Mouse (Mus musculus) midbrain, embryonic 16.5 days (tissue): ENCODE measurements around the gene Psmb2. TPM values are rescaled to one million over a fixed set of nuclear protein-coding genes. Genes with fewer than 3 reads are reported as not detected.

ENCODE experiments used
- ATAC-seq: fragments of 200-750 bp; cut with Nextera tagmentation; 2 replicates; pipeline ENCODE4 v1.8.0; 2017; ENCODE audit warnings: moderate TSS enrichment
- H3K27ac ChIP-seq: fragments of 300-500 bp; sonication (generic); 2 replicates; pipeline ENCODE4 v1.5.1; 2014; ENCODE audit warnings: mild to moderate bottlenecking, low read length, mixed read lengths
- H3K27me3 ChIP-seq: fragments of 300-500 bp; sonication (generic); 2 replicates; pipeline ENCODE4 v1.6.1; 2014; ENCODE audit warnings: low read depth, low read length, mixed read lengths; ENCODE audit not compliant: control insufficient read depth, insufficient read depth
- H3K36me3 ChIP-seq: fragments of 300-500 bp; sonication (generic); 2 replicates; pipeline ENCODE4 v1.6.1; 2014; ENCODE audit warnings: mild to moderate bottlenecking, low read length, moderate library complexity, mixed read lengths; ENCODE audit not compliant: control insufficient read depth, insufficient read depth
- H3K4me1 ChIP-seq: fragments of 300-500 bp; sonication (generic); 2 replicates; pipeline ENCODE4 v1.6.1; 2014; ENCODE audit warnings: mild to moderate bottlenecking, low read length, mixed read lengths; ENCODE audit not compliant: control insufficient read depth, insufficient read depth
- H3K4me2 ChIP-seq: fragments of 300-500 bp; sonication (generic); 2 replicates; pipeline ENCODE4 v1.6.1; 2014; ENCODE audit warnings: mild to moderate bottlenecking, low read length, mixed read lengths
- H3K4me3 ChIP-seq: fragments of 300-500 bp; sonication (generic); 2 replicates; pipeline ENCODE4 v1.5.1; 2014; ENCODE audit warnings: low read depth, mild to moderate bottlenecking, low read length, moderate library complexity, mixed read lengths
- H3K9ac ChIP-seq: fragments of 300-500 bp; sonication (generic); 2 replicates; pipeline ENCODE4 v1.6.1; 2014; ENCODE audit warnings: low read depth, low read length, mixed read lengths
- H3K9me3 ChIP-seq: fragments of 300-500 bp; sonication (generic); replicated peaks from 2 replicates; pipeline ENCODE4 v1.6.1; 2014; ENCODE audit warnings: mild to moderate bottlenecking, low read length, mixed read lengths; ENCODE audit not compliant: control insufficient read depth, poor library complexity, severe bottlenecking
- WGBS: fragments of 180-500 bp; shearing (Covaris S2); extraction: QIAGEN DNeasy Blood & Tissue Kit; methylation state at CpG from one replicate; pipeline ENCODE4 v1.1.7; 2014; 5-methylcytosine and 5-hydroxymethylcytosine counted together
- polyA plus RNA-seq: library from polyadenylated mRNA; unstranded; fragments of >200 nt; fragmentation: Nextera tagmentation; extraction: Ambion mirVana; gene quantifications from 2 replicates; pipeline ENCODE4 v1.2.1, GENCODE M21; 2015

Gene Psmb2
- polyA plus RNA-seq, 1 experiment from 2014 or later, result 393 TPM

DNA sequence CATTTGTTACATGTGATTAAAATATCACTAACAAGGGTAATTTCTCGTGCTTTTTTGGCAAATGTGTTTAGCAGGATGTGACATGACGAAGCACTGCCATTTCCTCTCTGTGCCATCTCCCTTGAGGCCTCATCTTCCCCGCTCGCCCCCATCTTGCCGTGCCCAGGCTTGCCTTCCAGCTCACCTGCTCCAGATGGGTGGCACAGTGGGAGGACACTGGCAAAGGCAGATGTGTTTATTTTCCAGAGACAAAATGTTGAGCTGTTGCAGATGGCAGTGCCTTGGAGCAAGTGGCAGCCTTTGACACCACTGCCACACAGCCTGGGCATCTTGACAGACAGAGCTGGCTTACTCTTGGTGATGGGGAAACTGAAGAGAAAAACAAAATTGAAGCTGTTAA is 15.6 kb downstream of the Psmb2 start:
- Histone ChIP-seq H3K9me3 (no peaks in the 10 kb centered on the region), H3K9ac (no peak overlapping the region), H3K27me3 (no peaks in the 10 kb centered on the region), H3K36me3 (no peaks in the 10 kb centered on the region), H3K4me2 (no peak overlapping the region), H3K4me1 (no peaks in the 10 kb centered on the region), H3K4me3 (no peak overlapping the region), H3K27ac (no peak overlapping the region)
- ATAC-seq, result no peak
- 92% methylated on average over 5 of the region's 5 CpGs for WGBS

DNA sequence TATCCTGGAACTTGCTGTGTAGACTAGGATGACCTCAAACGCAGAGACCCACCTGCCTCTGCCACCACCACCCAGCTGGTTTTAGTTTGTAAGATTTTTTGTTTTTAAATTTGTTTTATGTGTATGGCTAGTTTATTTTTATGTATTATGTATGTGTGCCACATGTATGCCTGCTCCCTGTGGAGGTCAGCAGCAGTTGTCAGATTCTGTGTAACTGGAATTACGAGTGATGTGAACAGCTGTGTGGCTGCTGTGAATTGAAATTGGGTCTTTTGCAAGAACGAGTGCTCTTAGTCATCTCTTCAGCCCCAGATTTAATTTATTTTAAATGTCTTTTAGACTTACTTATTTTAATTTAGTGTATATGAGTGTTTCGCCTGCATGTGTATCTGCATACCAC is 19.5 kb downstream of the Psmb2 start:
- H3K4me1 ChIP-seq, result no peaks in the 10 kb centered on the region
- no peak overlapping the region for H3K4me3 ChIP-seq
- no peak overlapping the region for H3K27ac ChIP-seq
- ATAC-seq, result no peak
- peaks cover 4% of the 10 kb centered on the region; the same call in 1 of the 2 replicates for H3K36me3 ChIP-seq
- H3K4me2 ChIP-seq, result no peak overlapping the region
- no peak overlapping the region for H3K9ac ChIP-seq
- WGBS, result 95% methylated on average over 4 of the region's 4 CpGs
- no peaks in the 10 kb centered on the region for H3K27me3 ChIP-seq
- H3K9me3 ChIP-seq, result no peaks in the 10 kb centered on the region

DNA sequence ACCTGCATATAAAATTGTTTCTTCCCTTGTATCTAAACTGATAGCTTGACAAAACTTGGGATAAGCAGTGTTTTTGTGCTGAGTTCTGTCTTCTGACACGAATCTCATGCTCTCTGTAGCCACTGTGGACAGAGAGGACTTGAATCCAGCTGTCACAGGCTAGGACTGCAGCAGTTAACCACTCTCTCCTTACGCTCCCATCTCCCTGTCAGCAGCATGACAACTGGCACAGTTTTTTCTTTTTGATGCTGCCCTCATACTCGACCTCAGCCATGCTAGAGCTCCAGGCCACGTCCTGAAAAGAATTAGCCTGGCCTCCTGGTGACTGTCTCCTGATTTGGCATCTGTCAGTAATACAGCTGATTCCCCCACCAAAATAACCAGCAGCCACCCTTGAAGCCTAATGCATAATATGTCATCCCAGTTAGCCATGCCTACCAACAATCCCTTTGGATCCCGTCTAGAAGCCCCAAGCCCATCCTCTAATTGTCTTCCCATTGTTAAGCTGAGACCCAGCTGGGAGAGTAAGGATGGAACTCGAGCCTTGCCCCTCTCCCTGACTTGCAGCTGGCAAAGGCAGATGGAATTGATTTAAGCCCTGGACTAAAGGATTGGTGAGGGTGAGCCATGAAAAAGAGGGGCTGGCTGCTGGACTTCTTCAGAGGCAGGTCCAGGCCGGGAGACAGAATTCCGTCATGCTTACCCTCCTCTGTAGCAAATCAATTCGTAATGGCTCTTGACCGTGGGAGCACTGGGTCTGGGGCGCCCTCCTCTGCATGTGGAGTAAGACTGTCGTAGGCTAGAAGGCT is 29.4 kb downstream of the Psmb2 start:
- no peaks in the 10 kb centered on the region for H3K4me1 ChIP-seq
- H3K9me3 ChIP-seq, result no peaks in the 10 kb centered on the region
- no peak overlapping the region for H3K4me2 ChIP-seq
- H3K36me3 ChIP-seq, result peaks cover 33% of the 10 kb centered on the region
- WGBS, result 38% methylated on average over 12 of the region's 12 CpGs
- no peak for ATAC-seq
- no peaks in the 10 kb centered on the region for H3K27me3 ChIP-seq
- H3K9ac ChIP-seq, result 0 out of 2 replicates have a peak overlapping the region, but pooled peaks have one; percentile 6
- no peak overlapping the region for H3K4me3 ChIP-seq
- H3K27ac ChIP-seq, result no peak overlapping the region

DNA sequence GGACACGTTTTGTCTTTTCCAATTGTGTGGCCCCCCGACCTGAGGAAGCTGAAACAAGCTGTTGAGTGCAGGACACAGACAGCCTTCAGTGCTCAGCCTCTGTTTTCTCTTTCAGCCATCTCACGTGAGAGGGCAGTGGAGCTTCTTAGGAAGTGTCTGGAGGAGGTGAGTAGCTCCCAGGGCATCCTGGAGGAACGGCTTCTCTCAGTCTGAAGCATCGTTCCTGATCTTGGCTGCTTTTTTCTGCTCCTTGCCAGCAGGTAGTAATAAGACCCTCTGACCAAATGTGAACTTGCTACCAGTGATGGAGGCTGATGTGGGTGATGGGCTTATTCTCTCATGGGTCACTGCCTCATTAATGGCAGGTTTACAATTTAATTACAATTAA is 30.0 kb downstream of the Psmb2 start:
- Histone ChIP-seq H3K4me2 (no peak overlapping the region), H3K27ac (no peak overlapping the region), H3K27me3 (no peaks in the 10 kb centered on the region), H3K9me3 (no peaks in the 10 kb centered on the region), H3K9ac (no peak overlapping the region), H3K4me3 (no peak overlapping the region), H3K4me1 (no peaks in the 10 kb centered on the region), H3K36me3 (peaks cover 28% of the 10 kb centered on the region)
- no peak for ATAC-seq
- WGBS, result 48% methylated on average over 5 of the region's 5 CpGs

DNA sequence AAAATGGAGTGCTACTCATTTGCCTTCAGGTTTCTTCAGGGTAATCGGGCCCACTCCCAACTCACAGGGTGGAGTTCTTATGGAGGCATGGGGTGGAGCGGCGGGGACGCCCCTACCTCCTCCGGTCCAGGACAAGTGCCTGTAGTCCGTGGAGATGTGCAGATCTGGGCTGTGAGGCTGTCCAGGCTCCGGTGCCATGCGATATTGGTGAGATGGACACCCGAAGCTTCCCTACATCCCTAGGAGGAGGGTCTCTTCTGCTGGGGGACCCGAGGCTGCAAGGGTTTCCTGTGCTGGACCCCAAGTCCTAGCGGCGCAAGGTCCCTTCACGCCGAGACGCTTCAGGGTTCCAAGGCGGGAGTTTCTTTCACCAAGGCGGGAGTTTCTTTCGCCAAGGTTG is 54.7 kb downstream of the Psmb2 start:
- 3% methylated on average over 18 of the region's 18 CpGs for WGBS
- peak overlapping the region; percentile 42 for H3K4me2 ChIP-seq
- H3K4me3 ChIP-seq, result peak overlapping the region; percentile 20; the same call in 1 of the 2 replicates
- no peak overlapping the region for H3K27ac ChIP-seq
- H3K4me1 ChIP-seq, result no peaks in the 10 kb centered on the region; the same call in 1 of the 2 replicates
- H3K9me3 ChIP-seq, result no peaks in the 10 kb centered on the region
- ATAC-seq, result no peak
- H3K9ac ChIP-seq, result no peak overlapping the region
- H3K36me3 ChIP-seq, result no peaks in the 10 kb centered on the region
- peaks cover 51% of the 10 kb centered on the region for H3K27me3 ChIP-seq

DNA sequence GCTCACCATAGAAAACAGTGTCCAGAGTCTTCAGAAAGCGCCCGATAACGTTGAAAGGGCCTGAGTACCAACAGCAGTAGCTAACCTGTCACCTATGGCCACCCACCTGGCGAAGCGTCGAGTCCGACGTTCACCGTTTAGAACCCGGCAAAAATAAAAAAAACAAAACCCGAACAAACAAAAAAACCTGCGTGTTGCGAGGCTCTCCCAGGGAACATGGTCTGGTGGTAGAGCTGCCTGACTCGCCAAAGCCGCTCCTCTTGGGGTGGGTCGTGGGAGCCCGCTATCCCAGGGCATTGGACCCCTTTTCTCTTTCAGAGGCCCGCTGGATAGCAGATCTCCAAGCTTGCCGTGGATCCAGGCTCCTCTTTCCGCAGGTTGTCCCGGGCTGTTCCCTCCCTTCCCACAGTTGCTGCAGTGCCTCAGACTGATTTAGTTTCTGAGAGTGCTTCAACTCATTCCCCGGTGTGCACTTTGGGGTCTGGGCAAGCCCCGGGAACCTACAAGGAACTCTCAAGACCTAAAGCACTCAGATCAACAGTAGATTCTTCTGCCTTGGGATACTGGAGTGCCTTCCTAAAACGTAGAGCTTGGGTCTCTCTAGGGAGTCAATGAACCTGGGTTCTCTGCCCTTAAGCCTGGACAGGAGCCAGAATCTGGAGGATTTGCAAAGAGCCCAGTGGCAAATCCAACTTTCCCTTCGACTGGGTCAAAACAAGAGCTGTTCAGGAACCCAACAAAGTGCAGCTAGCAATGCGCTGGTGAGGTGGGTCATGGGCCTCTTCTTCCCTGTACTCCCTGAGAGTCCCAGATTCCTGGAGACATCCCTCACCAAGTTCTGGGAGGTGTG is 55.3 kb downstream of the Psmb2 start:
- peak overlapping the region; percentile 42 for H3K4me2 ChIP-seq
- no peaks in the 10 kb centered on the region for H3K9me3 ChIP-seq
- no peak for ATAC-seq
- 4% methylated on average over 26 of the region's 26 CpGs for WGBS
- H3K36me3 ChIP-seq, result no peaks in the 10 kb centered on the region
- H3K27me3 ChIP-seq, result peaks cover 54% of the 10 kb centered on the region
- no peak overlapping the region for H3K9ac ChIP-seq
- H3K4me3 ChIP-seq, result peak overlapping the region; percentile 20; the same call in 1 of the 2 replicates
- H3K27ac ChIP-seq, result no peak overlapping the region
- no peaks in the 10 kb centered on the region; the same call in 1 of the 2 replicates for H3K4me1 ChIP-seq

DNA sequence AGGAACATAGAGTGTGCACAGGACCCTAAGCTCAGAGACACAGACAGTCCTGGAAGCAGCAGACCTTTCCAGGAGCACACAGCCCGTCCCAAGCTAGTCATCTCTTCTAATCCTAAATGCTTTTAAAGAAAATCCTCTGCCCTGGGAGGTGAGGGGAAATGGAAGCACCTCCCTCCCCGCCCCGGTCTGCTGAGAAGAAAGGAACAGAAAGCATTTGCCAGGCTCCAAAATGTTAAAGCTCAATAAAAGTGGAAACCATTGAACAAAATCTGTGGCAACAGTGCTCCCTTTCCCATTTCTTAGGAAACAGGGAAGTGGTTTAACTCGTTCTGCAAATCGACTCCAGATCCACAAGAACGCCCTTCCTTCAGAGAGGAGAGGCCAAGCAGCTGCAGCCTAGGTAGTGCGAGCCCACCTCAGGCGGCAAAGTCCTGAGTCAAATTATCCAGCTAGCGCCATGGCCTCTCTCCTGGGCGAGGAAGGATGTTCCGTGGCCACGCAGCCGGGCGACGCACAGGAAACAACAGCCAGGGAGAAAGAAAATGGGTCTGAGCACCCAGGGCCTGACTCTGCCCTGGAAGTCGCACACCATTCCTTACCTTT is 56.7 kb downstream of the Psmb2 start:
- 6% methylated on average over 16 of the region's 16 CpGs for WGBS
- no peak overlapping the region for H3K4me2 ChIP-seq

DNA sequence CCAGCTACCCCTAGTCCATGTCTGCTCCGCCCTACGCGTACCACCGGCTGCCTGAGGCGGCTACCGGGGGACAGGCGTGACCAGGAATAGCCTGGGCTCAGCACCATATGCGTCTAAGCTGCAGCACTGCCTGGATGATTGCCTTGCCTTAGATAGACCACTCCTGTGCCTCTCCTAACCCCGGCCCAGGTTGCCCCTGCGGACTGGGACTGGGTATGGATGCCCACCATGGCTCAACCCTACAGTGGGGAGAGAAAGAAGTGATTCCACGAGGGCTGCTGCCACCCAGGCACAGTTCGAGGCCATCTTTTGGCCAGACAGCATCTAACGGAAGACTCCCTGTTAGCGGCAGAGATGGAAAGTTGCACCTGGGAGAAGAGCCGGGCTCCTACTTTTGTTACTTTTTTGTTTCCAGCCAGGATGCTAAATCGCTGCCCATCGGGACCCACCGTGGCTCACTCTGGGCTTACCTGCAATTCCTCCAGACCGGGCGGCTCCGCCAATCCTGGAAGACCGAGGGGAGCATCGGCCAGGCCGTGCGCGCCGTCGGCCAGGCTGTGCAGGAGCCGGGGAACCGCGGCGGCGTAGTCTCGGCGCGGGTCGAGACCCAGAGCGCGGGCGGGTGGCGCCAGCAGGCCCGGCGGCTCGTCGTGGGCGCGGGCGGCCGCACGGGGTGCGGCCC is 57.4 kb downstream of the Psmb2 start:
- Histone ChIP-seq H3K4me2 (peak overlapping the region; percentile 47), H3K9ac (no peak overlapping the region), H3K27ac (no peak overlapping the region), H3K36me3 (no peaks in the 10 kb centered on the region), H3K4me3 (peak overlapping the region; percentile 28), H3K9me3 (no peaks in the 10 kb centered on the region), H3K27me3 (peaks cover 70% of the 10 kb centered on the region), H3K4me1 (no peaks in the 10 kb centered on the region; the same call in 1 of the 2 replicates)
- 2% methylated on average over 51 of the region's 51 CpGs for WGBS
- no peak for ATAC-seq

More for the DNA sequence above, 56.7 kb downstream of the Psmb2 start:
- Histone ChIP-seq H3K36me3 (no peaks in the 10 kb centered on the region), H3K9me3 (no peaks in the 10 kb centered on the region), H3K4me1 (no peaks in the 10 kb centered on the region; the same call in 1 of the 2 replicates), H3K9ac (no peak overlapping the region), H3K4me3 (no peak overlapping the region), H3K27me3 (peaks cover 68% of the 10 kb centered on the region), H3K27ac (no peak overlapping the region)
- no peak for ATAC-seq
